Mouse (Mus musculus): Measurements from ENCODE around the gene Slc9b1.
A peak's percentile ranks its signal among the peaks of the same experiment; 100 is the strongest.

DNA sequence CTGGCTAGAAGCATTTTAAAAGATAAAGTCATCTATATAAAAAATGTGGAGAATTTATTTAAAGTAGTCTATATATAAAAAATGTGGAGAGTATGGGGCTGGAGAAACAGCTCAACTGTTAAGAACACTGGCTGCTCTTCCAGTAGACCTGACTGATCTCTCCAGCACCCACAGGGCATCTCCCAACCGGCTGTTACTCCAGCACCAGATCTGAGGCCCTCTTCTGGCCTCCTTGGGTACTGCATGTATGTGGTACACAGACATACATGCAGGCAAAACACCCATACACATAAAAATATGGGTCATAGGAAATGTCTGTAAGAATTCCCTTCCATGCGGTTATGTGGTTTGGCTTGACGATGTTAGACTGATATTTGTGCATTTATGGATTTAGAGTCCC lies 19.3 kb upstream of the Slc9b1 start:
- TF ChIP-seq POU5F1 (IDR thresholded peaks at IDR 0.05; ENCODE audit: borderline replicate concordance, low read length) (no peak), CTCF (conservative IDR thresholded peaks at IDR 0.05; ENCODE audit: low read length) (peak; percentile 82)
